ENCODE assay signal across 8 mouse cellular contexts in genomic region chr7:142371768-142372661, GRCm38 (mm10). TPM values are rescaled to one million over a fixed set of nuclear protein-coding genes. Genes with fewer than 3 reads are reported as not detected.
DNase-seq lines count a peak whose midpoint lies in the region; ATAC-seq lines count a peak whose summit lies in the region.

No protein-coding gene starts in this region.

- H3K27ac ChIP-seq in embryonic facial prominence, embryonic 15.5 days (replicated peaks): no peak overlapping the region
- H3K27ac ChIP-seq in intestine, embryonic 14.5 days (ENCODE audit: low read depth): no peak overlapping the region

- no peak for ATAC-seq in embryonic facial prominence, embryonic 15.5 days (ENCODE audit: insufficient number of reproducible peaks, low FRiP score, low TSS enrichment, low read depth)
- no peak for ATAC-seq in intestine, embryonic 14.5 days (replicated peaks; ENCODE audit: low FRiP score, low TSS enrichment, low read depth)
- peak; percentile 22; the same call in 1 of the 2 replicates for ATAC-seq in megakaryocyte progenitor cell, adult 5-6 weeks (replicated peaks; ENCODE audit: poor library complexity)

- H3K27me3 ChIP-seq in embryonic facial prominence, embryonic 15.5 days: peaks cover 35% of the 10 kb centered on the region
- peaks cover 32% of the 10 kb centered on the region for H3K27me3 ChIP-seq in intestine, embryonic 14.5 days (replicated peaks; ENCODE audit: control insufficient read depth, insufficient read depth, low read length)

- peak overlapping the region; percentile 46 for H3K4me3 ChIP-seq in embryonic facial prominence, embryonic 15.5 days (replicated peaks)
- peak overlapping the region; percentile 43 for H3K4me3 ChIP-seq in intestine, embryonic 14.5 days (ENCODE audit: low read depth, low read length)

- H3K9ac ChIP-seq in embryonic facial prominence, embryonic 15.5 days: peak overlapping the region; percentile 18; the same call in 1 of the 2 replicates
- H3K9ac ChIP-seq in intestine, embryonic 14.5 days (ENCODE audit: low read length): 0 out of 2 replicates have a peak overlapping the region, but pooled peaks have one; percentile 3

- peaks cover 12% of the 10 kb centered on the region for H3K36me3 ChIP-seq in embryonic facial prominence, embryonic 15.5 days
- peaks cover 18% of the 10 kb centered on the region for H3K36me3 ChIP-seq in intestine, embryonic 14.5 days (ENCODE audit: control insufficient read depth, insufficient read depth, low read length)

- no peaks in the 10 kb centered on the region for H3K9me3 ChIP-seq in embryonic facial prominence, embryonic 15.5 days (replicated peaks)
- no peaks in the 10 kb centered on the region for H3K9me3 ChIP-seq in intestine, embryonic 14.5 days (ENCODE audit: control insufficient read depth, low read length)

- H3K4me2 ChIP-seq in embryonic facial prominence, embryonic 15.5 days (replicated peaks): peak overlapping the region; percentile 80
- H3K4me2 ChIP-seq in intestine, embryonic 14.5 days (ENCODE audit: low read length): peak overlapping the region; percentile 73

- 2% methylated on average over 51 of the region's 64 CpGs for WGBS in embryonic facial prominence, embryonic 15.5 days
- WGBS in intestine, embryonic 14.5 days: 2% methylated on average over 48 of the region's 64 CpGs

- DNase-seq in layer of hippocampus, postnatal 36 days: peak; percentile 27 to 29
- DNase-seq in layer of hippocampus, adult 8-10 months (ENCODE audit: low spot score in 2 of 2): no peak
- DNase-seq in adrenal gland, postnatal 14 days: peak; percentile 72
- DNase-seq in intestine, embryonic 14.5 days (ENCODE audit: low spot score): peak; percentile 64
- DNase-seq in thymus, postnatal 14 days: peak; percentile 64
- no peak for DNase-seq in frontal cortex, postnatal 25 days (ENCODE audit: low spot score in 2 of 2)

- H3K4me1 ChIP-seq in embryonic facial prominence, embryonic 15.5 days: peaks cover 43% of the 10 kb centered on the region
- peaks cover 4% of the 10 kb centered on the region; the same call in 1 of the 2 replicates for H3K4me1 ChIP-seq in intestine, embryonic 14.5 days (replicated peaks; ENCODE audit: control insufficient read depth, insufficient read depth, low read length)

RNA-seq across cellular contexts. Expression of gene Ifitm10, which starts 1.5 kb away (rescaled TPM):
- total RNA-seq in layer of hippocampus, postnatal 36 days (2021): 10 to 100 TPM; 34.2 to 35.7 TPM
- 10 to 100 TPM; 33.3 to 40.3 (median 35.8) TPM for total RNA-seq in layer of hippocampus, adult 8-10 months (2022)
- total RNA-seq in adrenal gland, postnatal 14 days (2021): 3.8 and 5.1 TPM in 2 replicates
- 7.5 and 7.8 TPM in 2 replicates for polyA plus RNA-seq in embryonic facial prominence, embryonic 15.5 days (2015; fragmentation: Nextera tagmentation; extraction: Ambion mirVana)
- polyA plus RNA-seq in intestine, embryonic 14.5 days (2014; fragmentation: Nextera tagmentation; extraction: Ambion mirVana): 1.7 and 2.1 TPM in 2 replicates
- not detected in 2 replicates for total RNA-seq in megakaryocyte progenitor cell, adult 5-6 weeks (2015)
- not detected in 2 replicates for total RNA-seq in megakaryocyte progenitor cell, adult 5-6 weeks (2017)

RNA-seq across cellular contexts. Expression of gene Gm49369, which starts 10.5 kb away (rescaled TPM):
- not detected for total RNA-seq in layer of hippocampus, postnatal 36 days (2021)
- 10 to 100 TPM in 2 of 4 experiments, 1 to 10 TPM in 2; 2.0 to 27.5 (median 16.4) TPM for total RNA-seq in layer of hippocampus, adult 8-10 months (2022)
- total RNA-seq in adrenal gland, postnatal 14 days (2021): 1.4 TPM in 1 of 2 replicates, not detected in the other
- not detected in 2 replicates for polyA plus RNA-seq in embryonic facial prominence, embryonic 15.5 days (2015; fragmentation: Nextera tagmentation; extraction: Ambion mirVana)
- polyA plus RNA-seq in intestine, embryonic 14.5 days (2014; fragmentation: Nextera tagmentation; extraction: Ambion mirVana): 0.54 TPM in 1 of 2 replicates, not detected in the other
- total RNA-seq in megakaryocyte progenitor cell, adult 5-6 weeks (2015): not detected in 2 replicates
- 25.2 and 59.0 TPM in 2 replicates for total RNA-seq in megakaryocyte progenitor cell, adult 5-6 weeks (2017)

RNA-seq across cellular contexts. Expression of gene Ctsd, which starts 15.8 kb away (rescaled TPM):
- 100 to 1,000 TPM; 289 to 292 TPM for total RNA-seq in layer of hippocampus, postnatal 36 days (2021)
- total RNA-seq in layer of hippocampus, adult 8-10 months (2022): 1,000 to 10,000 TPM in 2 of 4 experiments, 100 to 1,000 TPM in 2; 302 to 1,974 (median 897) TPM
- total RNA-seq in adrenal gland, postnatal 14 days (2021): 678 and 680 TPM in 2 replicates
- polyA plus RNA-seq in embryonic facial prominence, embryonic 15.5 days (2015; fragmentation: Nextera tagmentation; extraction: Ambion mirVana): 374 and 387 TPM in 2 replicates
- polyA plus RNA-seq in intestine, embryonic 14.5 days (2014; fragmentation: Nextera tagmentation; extraction: Ambion mirVana): 245 and 248 TPM in 2 replicates
- total RNA-seq in megakaryocyte progenitor cell, adult 5-6 weeks (2015): 115 and 133 TPM in 2 replicates
- total RNA-seq in megakaryocyte progenitor cell, adult 5-6 weeks (2017): 129 and 170 TPM in 2 replicates

Comparison
In these comparisons a context has a peak if more than half of its experiments do, and no peak if none do; other contexts are left out.
1. DNase-seq: peak in layer of hippocampus, postnatal 36 days (2 of 2), adrenal gland, postnatal 14 days (single experiment), intestine, embryonic 14.5 days (single experiment) and thymus, postnatal 14 days (single experiment); none in layer of hippocampus, adult 8-10 months (0 of 2) and frontal cortex, postnatal 25 days (0 of 2).